Mouse (Mus musculus): ENCODE measurements around the gene Bbx.

Gene Bbx

DNA sequence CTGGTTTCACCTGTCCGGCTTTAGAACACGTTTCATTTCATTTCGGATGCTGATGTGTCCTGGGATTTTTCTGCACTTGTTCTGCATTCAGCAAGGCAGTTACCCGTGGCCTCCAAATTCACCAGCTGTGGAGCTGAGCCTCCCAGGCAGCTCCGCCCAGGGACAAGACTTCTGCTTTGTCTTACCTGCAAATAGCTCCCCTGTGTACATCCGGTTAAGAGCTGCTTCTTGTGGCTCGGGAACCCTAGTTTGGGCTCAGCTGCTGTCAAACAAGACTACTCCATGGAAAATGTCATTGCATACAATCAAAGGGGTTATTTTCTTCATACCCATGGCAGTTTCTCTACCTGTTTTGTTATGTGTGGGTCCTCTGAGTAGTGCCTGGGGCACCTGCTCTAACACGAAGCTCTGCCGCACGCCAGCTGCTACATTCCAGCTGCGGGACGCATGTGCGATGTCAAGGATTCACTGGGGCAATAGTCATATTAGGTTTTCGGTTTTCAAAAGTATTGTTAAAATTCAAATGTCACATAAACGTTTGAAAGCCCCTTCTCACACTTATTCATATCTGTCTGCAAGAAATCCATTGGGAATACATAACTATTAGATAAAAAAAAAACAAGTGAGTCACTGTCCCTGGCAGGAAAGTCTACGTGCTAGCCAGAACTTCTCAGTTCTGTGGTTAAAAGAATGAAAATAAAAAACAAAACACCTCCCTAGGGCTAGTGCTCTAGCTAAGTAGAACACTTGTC lies 264.8 kb downstream of the Bbx start:
- DNase-seq (ENCODE audit: extremely low read depth, low read depth) = no peak

DNA sequence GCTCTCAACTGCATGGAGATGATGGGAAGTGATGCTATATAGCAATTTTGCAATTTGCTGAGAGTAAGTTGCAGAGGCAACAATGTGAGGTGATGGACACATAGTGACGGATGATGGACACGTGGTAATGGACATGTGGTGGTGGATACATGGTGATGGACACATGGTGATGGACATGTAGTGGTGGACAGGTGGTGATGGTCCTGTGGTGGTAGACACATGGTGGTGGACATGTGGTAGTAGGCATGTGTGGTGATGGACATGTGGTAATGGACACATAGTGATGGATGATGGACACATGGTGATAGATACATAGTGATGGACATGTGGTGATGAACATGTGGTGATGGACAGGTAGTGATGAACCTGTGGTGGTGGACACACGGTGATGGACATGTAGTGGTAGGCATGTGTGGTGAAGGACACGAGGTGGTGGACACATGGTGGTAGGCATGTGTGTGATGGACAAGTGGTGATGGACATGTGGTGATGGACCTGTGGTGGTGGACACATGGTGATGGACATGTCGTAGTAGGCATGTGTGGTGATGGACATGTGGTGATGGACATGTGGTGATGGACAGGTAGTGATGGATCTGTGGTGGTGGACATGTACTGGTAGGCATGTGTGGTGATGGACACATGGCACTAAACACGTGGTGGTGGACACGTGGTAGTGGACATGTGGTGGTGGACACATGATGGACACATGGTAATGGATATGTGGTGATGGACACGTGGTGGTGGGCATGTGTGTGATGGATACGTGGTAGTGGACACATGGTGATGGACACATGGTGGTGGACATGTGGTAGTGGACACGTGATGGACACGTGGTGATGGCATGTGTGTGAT lies 271.5 kb downstream of the Bbx start:
- no peak for DNase-seq (ENCODE audit: extremely low read depth, low read depth)

GRCm38 (mm10) chr16:50158546-50158945 lies 273.6 kb downstream of the Bbx start:
- no peak for DNase-seq (ENCODE audit: extremely low read depth, low read depth)

DNA sequence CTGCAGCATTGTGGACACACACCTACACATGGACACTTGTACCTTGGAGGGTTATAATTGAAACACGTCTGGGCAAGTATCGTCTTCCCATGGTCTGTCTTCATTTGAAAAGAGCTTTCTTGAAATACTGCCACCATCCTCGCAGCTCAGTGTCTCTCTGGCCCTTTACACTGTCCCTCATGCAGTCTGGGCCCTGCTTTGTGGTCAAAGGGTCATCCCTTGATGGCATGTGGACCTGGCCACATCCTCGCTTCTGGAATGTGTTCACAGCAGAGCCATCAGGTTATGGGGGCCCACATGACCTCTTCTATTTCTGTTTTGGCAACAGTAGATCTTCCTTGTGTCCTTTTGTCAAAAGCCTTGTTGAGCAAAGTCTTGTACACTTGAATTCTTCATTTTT lies 282.6 kb downstream of the Bbx start:
- DNase-seq (ENCODE audit: extremely low read depth, low read depth) = no peak

- no peak for DNase-seq (ENCODE audit: extremely low read depth, low read depth)
Measured at GRCm38 (mm10) chr16:50147900-50148299, 284.3 kb downstream of the Bbx start.

Data from MEL-GATA-1-ER (cell line).